In genomic region chr4:117276281-117276711, GRCm38 (mm10) we compare ENCODE assay signal across 10 mouse cellular contexts. TPM values are rescaled to one million over a fixed set of nuclear protein-coding genes. Genes with fewer than 3 reads are reported as not detected.
DNase-seq lines count a peak whose midpoint lies in the region; ATAC-seq and TF ChIP-seq lines count a peak whose summit lies in the region.
"Had no signal": no experiment of that assay in that cellular context is flagged by ENCODE, and none has a peak within 500 bp of the region (broad histone marks: within the 10 kb centered on the region; RNA-seq: fewer than 3 reads in every experiment).

No protein-coding gene starts in this region.

- H3K9ac ChIP-seq in hindbrain, embryonic 16.5 days (ENCODE audit: low read depth, low read length): no peak overlapping the region
- no peak overlapping the region for H3K9ac ChIP-seq in neural tube, embryonic 14.5 days (replicated peaks; ENCODE audit: low read depth, low read length)

- H3K9me3 ChIP-seq in hindbrain, embryonic 16.5 days (ENCODE audit: control insufficient read depth, low read length): peaks cover 5% of the 10 kb centered on the region
- H3K9me3 ChIP-seq in neural tube, embryonic 14.5 days (ENCODE audit: control insufficient read depth, low read length): no peaks in the 10 kb centered on the region

- peak overlapping the region; percentile 24; the same call in 1 of the 2 replicates for H3K27ac ChIP-seq in left cerebral cortex, adult 2 months
- H3K27ac ChIP-seq in hindbrain, embryonic 16.5 days (ENCODE audit: low read depth, low read length): no peak overlapping the region
- no peak overlapping the region for H3K27ac ChIP-seq in neural tube, embryonic 14.5 days (ENCODE audit: low read depth, low read length)

- 74% methylated on average over 17 of the region's 17 CpGs for WGBS in hindbrain, embryonic 16.5 days
- 54% methylated on average over 17 of the region's 17 CpGs for WGBS in neural tube, embryonic 14.5 days

- H3K4me3 ChIP-seq in left cerebral cortex, adult 2 months: no peak overlapping the region
- no peak overlapping the region for H3K4me3 ChIP-seq in hindbrain, embryonic 16.5 days (ENCODE audit: low read length)
- H3K4me3 ChIP-seq in neural tube, embryonic 14.5 days (ENCODE audit: low read depth, low read length): no peak overlapping the region

- peaks cover 6% of the 10 kb centered on the region for H3K4me1 ChIP-seq in hindbrain, embryonic 16.5 days (ENCODE audit: control insufficient read depth, insufficient read depth, low read depth, low read length)
- H3K4me1 ChIP-seq in neural tube, embryonic 14.5 days (ENCODE audit: control insufficient read depth, insufficient read depth, low read length): peaks cover 15% of the 10 kb centered on the region; the same call in 1 of the 2 replicates

- no peak for TF ChIP-seq CTCF in left cerebral cortex, adult 2 months (IDR thresholded peaks at IDR 0.05)

- H3K4me2 ChIP-seq in hindbrain, embryonic 16.5 days (ENCODE audit: low read length): no peak overlapping the region
- no peak overlapping the region for H3K4me2 ChIP-seq in neural tube, embryonic 14.5 days (ENCODE audit: low read depth, low read length)

- no peaks in the 10 kb centered on the region for H3K27me3 ChIP-seq in hindbrain, embryonic 16.5 days (replicated peaks; ENCODE audit: control insufficient read depth, insufficient read depth, low read length)
- no peaks in the 10 kb centered on the region for H3K27me3 ChIP-seq in neural tube, embryonic 14.5 days (ENCODE audit: control insufficient read depth, insufficient read depth, low read length)

- peak; percentile 59 for ATAC-seq in hindbrain, embryonic 16.5 days
- ATAC-seq in neural tube, embryonic 14.5 days (ENCODE audit: low read depth): peak; percentile 35; the same call in 1 of the 2 replicates

- peak; percentile 71 to 79 for DNase-seq in adrenal gland, adult (ENCODE audit: inconsistent age in 2 of 2, low spot score in 1 of 2)
- DNase-seq in adrenal gland, adult 18-20 months (ENCODE audit: low spot score in 2 of 2): no peak
- no peak for DNase-seq in left cerebral cortex, adult 2 months (ENCODE audit: extremely low spot score in 1 of 2, low spot score in 2 of 2)
- DNase-seq in left cerebral cortex, adult 9 months (ENCODE audit: low spot score in 2 of 2): no peak
- DNase-seq in right cerebral cortex, adult 2 months (ENCODE audit: low spot score in 2 of 2): no peak
- DNase-seq in heart, adult 18-20 months: no peak

- H3K36me3 ChIP-seq in hindbrain, embryonic 16.5 days (ENCODE audit: control insufficient read depth, insufficient read depth, low read length): peaks cover 23% of the 10 kb centered on the region
- H3K36me3 ChIP-seq in neural tube, embryonic 14.5 days (ENCODE audit: control insufficient read depth, insufficient read depth, low read length): peaks cover 31% of the 10 kb centered on the region

- intact Hi-C loops in left cerebral cortex, adult 2 months (cut with DNase I): loop anchor here (10.0 kb wide), 2 partner anchors 399 to 499 kb away; no protein-coding TSS in a partner anchor

RNA-seq across cellular contexts. Expression of gene Armh1, which starts 24.4 kb away (rescaled TPM):
- total RNA-seq in adrenal gland, adult 18-20 months (2021): 1 to 10 TPM; 1.9 to 2.4 TPM
- total RNA-seq in left cerebral cortex, adult 2 months (2021): under 1 TPM in 1 of 2 experiments, not detected in 1; 0.63 TPM
- polyA plus RNA-seq in hindbrain, embryonic 16.5 days (2015; fragmentation: Nextera tagmentation; extraction: Ambion mirVana): 2.3 and 2.9 TPM in 2 replicates
- polyA plus RNA-seq in neural tube, embryonic 14.5 days (2014; fragmentation: Nextera tagmentation; extraction: Ambion mirVana): 0.46 and 0.86 TPM in 2 replicates
- under 1 TPM in 1 of 2 experiments, not detected in 1; 0.15 TPM for total RNA-seq in heart, adult 18-20 months (2021)
- total RNA-seq: common myeloid progenitor, adult 5-6 weeks; gastrocnemius, adult 8-10 months had no signal

RNA-seq across cellular contexts. Expression of gene Tmem53, which starts 24.5 kb away (rescaled TPM):
- 10 to 100 TPM; 38.6 to 66.8 TPM for total RNA-seq in adrenal gland, adult 18-20 months (2021)
- 1 to 10 TPM; 5.0 to 5.4 TPM for total RNA-seq in left cerebral cortex, adult 2 months (2021)
- polyA plus RNA-seq in hindbrain, embryonic 16.5 days (2015; fragmentation: Nextera tagmentation; extraction: Ambion mirVana): 10.3 and 11.4 TPM in 2 replicates
- 6.4 and 7.3 TPM in 2 replicates for polyA plus RNA-seq in neural tube, embryonic 14.5 days (2014; fragmentation: Nextera tagmentation; extraction: Ambion mirVana)
- total RNA-seq in heart, adult 18-20 months (2021): 10 to 100 TPM; 24.8 to 35.7 TPM
- total RNA-seq: common myeloid progenitor, adult 5-6 weeks had no signal

Comparison
In these comparisons a context has a peak if more than half of its experiments do, and no peak if none do; other contexts are left out.
1. DNase-seq: peak in adrenal gland, adult (2 of 2); none in adrenal gland, adult 18-20 months (0 of 2), left cerebral cortex, adult 2 months (0 of 2), left cerebral cortex, adult 9 months (0 of 2), right cerebral cortex, adult 2 months (0 of 2) and heart, adult 18-20 months (0 of 2).
2. RNA of gene Tmem53, which starts 24.5 kb away (total RNA-seq): 38.6 to 66.8 TPM in adrenal gland, adult 18-20 months and 24.8 to 35.7 TPM in heart, adult 18-20 months; 5.0 to 5.4 TPM in left cerebral cortex, adult 2 months; every median in the first group is over 4 times any median in the second.